Mouse (Mus musculus): ENCODE measurements around the gene Atad1.

GRCm38 (mm10) chr19:32778411-32778810 is 38.8 kb upstream of the Atad1 start:
- TF ChIP-seq GATA1 (IDR thresholded peaks at IDR 0.05; ENCODE audit: low read length) (no peak), TAL1 (IDR thresholded peaks at IDR 0.05; ENCODE audit: low read length) (no peak)
